ENCODE assay signal across 12 mouse cellular contexts in genomic region chr5:96351963-96352362, GRCm38 (mm10). TPM values are rescaled to one million over a fixed set of nuclear protein-coding genes. Genes with fewer than 3 reads are reported as not detected.
DNase-seq lines count a peak whose midpoint lies in the region; ATAC-seq and TF ChIP-seq lines count a peak whose summit lies in the region.
"Had no signal": no experiment of that assay in that cellular context is flagged by ENCODE, and none has a peak within 500 bp of the region (broad histone marks: within the 10 kb centered on the region; RNA-seq: fewer than 3 reads in every experiment).

No protein-coding gene starts in this region.

- no peaks in the 10 kb centered on the region for H3K27me3 ChIP-seq in E14TG2a.4 (ENCODE audit: insufficient read depth, low read length)
- H3K27me3 ChIP-seq in cerebellum, adult 2 months (ENCODE audit: control insufficient read depth, insufficient read depth, low read length) = no peaks in the 10 kb centered on the region
- H3K27me3 ChIP-seq: liver, embryonic 15.5 days had no signal

- intact Hi-C loops in left cerebral cortex, adult 2 months (cut with DNase I) = no loop called here
- intact Hi-C loops in left cerebral cortex, postnatal 14 days (cut with DNase I) = no loop called here

- no peaks in the 10 kb centered on the region for H3K4me1 ChIP-seq in E14TG2a.4 (replicated peaks; ENCODE audit: low read depth, low read length)
- no peaks in the 10 kb centered on the region for H3K4me1 ChIP-seq in embryonic fibroblast, embryonic 13.5 days (ENCODE audit: control insufficient read depth, insufficient read depth, low read length)
- H3K4me1 ChIP-seq in cerebellum, adult 2 months (ENCODE audit: control insufficient read depth, insufficient read depth, low read length) = no peaks in the 10 kb centered on the region
- H3K4me1 ChIP-seq: hindbrain, embryonic 10.5 days; liver, embryonic 15.5 days had no signal

- no peak for ATAC-seq in megakaryocyte-erythroid progenitor cell, adult 5-6 weeks (replicated peaks; ENCODE audit: low FRiP score, low TSS enrichment, poor library complexity, severe bottlenecking)

- peak; percentile 23 for DNase-seq in embryo, embryonic 10.5 days (ENCODE audit: low spot score)
- no peak for DNase-seq in embryo, embryonic 10 days (ENCODE audit: low spot score)
- DNase-seq in left cerebral cortex, adult 2 months (ENCODE audit: extremely low spot score in 1 of 2, low spot score in 2 of 2) = no peak
- no peak for DNase-seq in left cerebral cortex, postnatal 14 days (ENCODE audit: low spot score in 2 of 2)
- DNase-seq in cerebellum, adult 2 months = no peak
- DNase-seq: gastrocnemius, postnatal 36 days had no signal

- H3K36me3 ChIP-seq in E14TG2a.4 (ENCODE audit: insufficient read depth, low read length) = no peaks in the 10 kb centered on the region
- H3K36me3 ChIP-seq: hindbrain, embryonic 10.5 days; liver, embryonic 15.5 days had no signal

- H3K9me3 ChIP-seq in E14TG2a.4 (ENCODE audit: low read length) = peaks cover 9% of the 10 kb centered on the region; the same call in 1 of the 2 replicates
- H3K9me3 ChIP-seq: hindbrain, embryonic 10.5 days; liver, embryonic 15.5 days had no signal

- no peak overlapping the region for H3K4me3 ChIP-seq in left cerebral cortex, adult 2 months
- H3K4me3 ChIP-seq in E14TG2a.4 (replicated peaks; ENCODE audit: low read length) = no peak overlapping the region
- no peak overlapping the region for H3K4me3 ChIP-seq in embryonic fibroblast, embryonic 13.5 days (ENCODE audit: insufficient read depth, low read length)
- no peak overlapping the region for H3K4me3 ChIP-seq in cerebellum, adult 2 months (replicated peaks; ENCODE audit: insufficient read depth, low read depth, low read length)
- H3K4me3 ChIP-seq: hindbrain, embryonic 10.5 days; liver, embryonic 15.5 days had no signal

- peak; percentile 34 for TF ChIP-seq CTCF in left cerebral cortex, adult 2 months (IDR thresholded peaks at IDR 0.05)
- peak; percentile 65 for TF ChIP-seq CTCF in E14TG2a.4 (conservative IDR thresholded peaks at IDR 0.05; ENCODE audit: low read length)
- TF ChIP-seq CTCF in embryonic fibroblast, embryonic 13.5 days (IDR thresholded peaks at IDR 0.05; ENCODE audit: borderline replicate concordance, insufficient read depth, low read length) = peak; percentile 24; the same call in 1 of the 2 replicates
- no peak for TF ChIP-seq CTCF in cerebellum, adult 2 months (IDR thresholded peaks at IDR 0.05; ENCODE audit: borderline replicate concordance, insufficient read depth, low read depth, low read length)

- H3K27ac ChIP-seq in left cerebral cortex, adult 2 months = no peak overlapping the region
- no peak overlapping the region for H3K27ac ChIP-seq in embryonic fibroblast, embryonic 13.5 days (ENCODE audit: insufficient read depth, low read length)
- no peak overlapping the region for H3K27ac ChIP-seq in cerebellum, adult 2 months (ENCODE audit: insufficient read depth, low read length)
- H3K27ac ChIP-seq: hindbrain, embryonic 10.5 days; liver, embryonic 15.5 days had no signal

- TF ChIP-seq POLR2A in embryonic fibroblast, embryonic 13.5 days (IDR thresholded peaks at IDR 0.05; ENCODE audit: low read depth, low read length) = no peak
- no peak for TF ChIP-seq POLR2A in cerebellum, adult 2 months (IDR thresholded peaks at IDR 0.05; ENCODE audit: borderline replicate concordance, insufficient read depth, low read length)

RNA-seq across cellular contexts. Expression of gene Fras1, which starts 21.8 kb away (rescaled TPM):
- 10 to 100 TPM; 23.0 to 25.2 TPM for total RNA-seq in left cerebral cortex, adult 2 months (2021)
- 10 to 100 TPM; 20.2 to 20.8 TPM for total RNA-seq in left cerebral cortex, postnatal 14 days (2021)
- polyA plus RNA-seq in embryonic fibroblast, embryonic 13.5 days (2011; ENCODE audit: insufficient read length, low read depth, missing spikeins) = 1.2 and 2.2 TPM in 2 replicates
- not detected in 2 replicates for total RNA-seq in megakaryocyte-erythroid progenitor cell, adult 5-6 weeks (2014; fragmentation: Nextera tagmentation)
- not detected in 2 replicates for total RNA-seq in megakaryocyte-erythroid progenitor cell, adult 5-6 weeks (2017)
- 1.1 and 1.2 TPM in 2 replicates for polyA plus RNA-seq in cerebellum, adult 2 months (2012; rRNA removed)
- total RNA-seq: monocyte, adult 5-6 weeks had no signal

Comparison
In these comparisons a context has a peak if more than half of its experiments do, and no peak if none do; other contexts are left out.
1. RNA of gene Fras1, which starts 21.8 kb away (total RNA-seq): 23.0 to 25.2 TPM in left cerebral cortex, adult 2 months and 20.2 to 20.8 TPM in left cerebral cortex, postnatal 14 days; not detected in megakaryocyte-erythroid progenitor cell, adult 5-6 weeks; every median in the first group is over 10 times any median in the second.